In genomic region chr5:139208871-139209684, GRCm38 (mm10) we compare ENCODE assay signal across 11 mouse cellular contexts. TPM values are rescaled to one million over a fixed set of nuclear protein-coding genes. Genes with fewer than 3 reads are reported as not detected.
DNase-seq lines count a peak whose midpoint lies in the region; TF ChIP-seq lines count a peak whose summit lies in the region.
"Had no signal": no experiment of that assay in that cellular context is flagged by ENCODE, and none has a peak within 500 bp of the region (broad histone marks: within the 10 kb centered on the region; RNA-seq: fewer than 3 reads in every experiment).

No protein-coding gene starts in this region.

- H3K27ac ChIP-seq in heart, adult 2 months = no peak overlapping the region
- no peak overlapping the region for H3K27ac ChIP-seq in embryonic fibroblast, embryonic 13.5 days (ENCODE audit: insufficient read depth, low read length)
- H3K27ac ChIP-seq: hindbrain, embryonic 14.5 days had no signal

- H3K4me1 ChIP-seq in heart, adult 2 months (ENCODE audit: control insufficient read depth, insufficient read depth, low read length) = peaks cover 1% of the 10 kb centered on the region
- no peaks in the 10 kb centered on the region for H3K4me1 ChIP-seq in embryonic fibroblast, embryonic 13.5 days (ENCODE audit: control insufficient read depth, insufficient read depth, low read length)

- 88% methylated on average over 10 of the region's 10 CpGs for WGBS in heart, adult 2 months

- TF ChIP-seq CTCF in heart, adult 2 months (IDR thresholded peaks at IDR 0.05) = peak; percentile 56
- TF ChIP-seq CTCF in embryonic fibroblast, embryonic 13.5 days (IDR thresholded peaks at IDR 0.05; ENCODE audit: borderline replicate concordance, insufficient read depth, low read length) = peak; percentile 15; the same call in 1 of the 2 replicates

- no peak for TF ChIP-seq EP300 in heart, adult 2 months (IDR thresholded peaks at IDR 0.05; ENCODE audit: insufficient read depth, low read depth, low read length)

- H3K27me3 ChIP-seq in heart, adult 2 months (ENCODE audit: control insufficient read depth, insufficient read depth, low read length) = no peaks in the 10 kb centered on the region

- TF ChIP-seq POLR2A in heart, adult 2 months (IDR thresholded peaks at IDR 0.05; ENCODE audit: insufficient read depth, low read depth, low read length) = no peak
- no peak for TF ChIP-seq POLR2A in embryonic fibroblast, embryonic 13.5 days (IDR thresholded peaks at IDR 0.05; ENCODE audit: low read depth, low read length)

- peaks cover 16% of the 10 kb centered on the region for H3K79me2 ChIP-seq in heart, adult 2 months (replicated peaks; ENCODE audit: control insufficient read depth, insufficient read depth, low read length)

- H3K36me3 ChIP-seq in heart, adult 2 months (ENCODE audit: control insufficient read depth, insufficient read depth, low read length) = 0 out of 2 replicates have a peak, but pooled peaks cover 4% of the 10 kb centered on the region

- DNase-seq in heart, adult 2 months = no peak
- no peak for DNase-seq in heart, postnatal 36 days
- DNase-seq in thymus, postnatal 0 days (ENCODE audit: low spot score) = peak; percentile 14
- no peak for DNase-seq in thymus, postnatal 10 days (ENCODE audit: low spot score in 2 of 2)
- DNase-seq in naive thymus-derived CD4-positive, alpha-beta T cell, adult 2 months (ENCODE audit: low read depth) = peak; percentile 19
- DNase-seq in embryo, embryonic 9.5 days (ENCODE audit: extremely low spot score) = no peak
- no peak for DNase-seq in adrenal gland, adult 18-20 months (ENCODE audit: low spot score in 2 of 2)
- DNase-seq: B cell, adult 2 months had no signal

- H3K9ac ChIP-seq in heart, adult 2 months (ENCODE audit: low read depth, low read length) = no peak overlapping the region
- H3K9ac ChIP-seq: hindbrain, embryonic 14.5 days had no signal

- H3K4me3 ChIP-seq in heart, adult 2 months = no peak overlapping the region
- no peak overlapping the region for H3K4me3 ChIP-seq in embryonic fibroblast, embryonic 13.5 days (ENCODE audit: insufficient read depth, low read length)

- intact Hi-C loops in heart, adult 2 months (cut with DNase I) = no loop called here
- intact Hi-C loops in heart, postnatal 36 days (cut with DNase I) = no loop called here

RNA-seq across cellular contexts. Expression of gene Sun1, which starts 8.6 kb away (rescaled TPM):
- total RNA-seq in heart, adult 2 months (2021) = 10 to 100 TPM; 45.9 to 50.3 TPM
- polyA plus RNA-seq in heart, adult 2 months (2012; rRNA removed) = 34.1 and 50.8 TPM in 2 replicates
- total RNA-seq in heart, postnatal 36 days (2021) = 10 to 100 TPM; 48.2 to 50.1 TPM
- 19.0 and 19.4 TPM in 2 replicates for polyA plus RNA-seq in thymus, postnatal 0 days (2015; fragmentation: Nextera tagmentation; extraction: Ambion mirVana)
- polyA plus RNA-seq in embryonic fibroblast, embryonic 13.5 days (2011; ENCODE audit: insufficient read length, low read depth, missing spikeins) = 46.3 and 49.0 TPM in 2 replicates
- 10 to 100 TPM; 59.1 to 83.8 TPM for total RNA-seq in adrenal gland, adult 18-20 months (2021)

RNA-seq across cellular contexts. Expression of gene Get4, which starts 43.0 kb away (rescaled TPM):
- 10 to 100 TPM; 38.2 to 45.4 TPM for total RNA-seq in heart, adult 2 months (2021)
- polyA plus RNA-seq in heart, adult 2 months (2012; rRNA removed) = 57.3 and 59.6 TPM in 2 replicates
- 10 to 100 TPM; 44.8 to 47.4 TPM for total RNA-seq in heart, postnatal 36 days (2021)
- 184 and 200 TPM in 2 replicates for polyA plus RNA-seq in thymus, postnatal 0 days (2015; fragmentation: Nextera tagmentation; extraction: Ambion mirVana)
- polyA plus RNA-seq in embryonic fibroblast, embryonic 13.5 days (2011; ENCODE audit: insufficient read length, low read depth, missing spikeins) = 54.6 and 61.6 TPM in 2 replicates
- total RNA-seq in adrenal gland, adult 18-20 months (2021) = 10 to 100 TPM; 65.4 to 93.6 TPM

RNA-seq across cellular contexts. Expression of gene Dnaaf5, which starts 59.1 kb away (rescaled TPM):
- total RNA-seq in heart, adult 2 months (2021) = 10 to 100 TPM; 16.1 to 16.7 TPM
- 12.1 and 12.2 TPM in 2 replicates for polyA plus RNA-seq in heart, adult 2 months (2012; rRNA removed)
- 10 to 100 TPM; 16.0 to 16.2 TPM for total RNA-seq in heart, postnatal 36 days (2021)
- polyA plus RNA-seq in thymus, postnatal 0 days (2015; fragmentation: Nextera tagmentation; extraction: Ambion mirVana) = 3.4 and 4.1 TPM in 2 replicates
- polyA plus RNA-seq in embryonic fibroblast, embryonic 13.5 days (2011; ENCODE audit: insufficient read length, low read depth, missing spikeins) = 8.5 and 10.2 TPM in 2 replicates
- 10 to 100 TPM; 17.1 to 19.4 TPM for total RNA-seq in adrenal gland, adult 18-20 months (2021)

RNA-seq across cellular contexts. Expression of gene Prkar1b, which starts 59.3 kb away (rescaled TPM):
- total RNA-seq in heart, adult 2 months (2021) = 1 to 10 TPM; 1.4 to 1.5 TPM
- polyA plus RNA-seq in heart, adult 2 months (2012; rRNA removed) = 2.0 and 2.8 TPM in 2 replicates
- 1 to 10 TPM; 1.5 to 4.4 TPM for total RNA-seq in heart, postnatal 36 days (2021)
- 2.4 and 3.5 TPM in 2 replicates for polyA plus RNA-seq in thymus, postnatal 0 days (2015; fragmentation: Nextera tagmentation; extraction: Ambion mirVana)
- polyA plus RNA-seq in embryonic fibroblast, embryonic 13.5 days (2011; ENCODE audit: insufficient read length, low read depth, missing spikeins) = 20.4 and 31.4 TPM in 2 replicates
- 10 to 100 TPM; 44.4 to 67.4 TPM for total RNA-seq in adrenal gland, adult 18-20 months (2021)
- total RNA-seq: neutrophil, adult 5-6 weeks had no signal

Comparison
In these comparisons a context has a peak if more than half of its experiments do, and no peak if none do; other contexts are left out.
1. DNase-seq: peak in thymus, postnatal 0 days (single experiment) and naive thymus-derived CD4-positive, alpha-beta T cell, adult 2 months (single experiment); none in heart, adult 2 months (0 of 2), heart, postnatal 36 days (0 of 2), thymus, postnatal 10 days (0 of 2), embryo, embryonic 9.5 days (single experiment) and adrenal gland, adult 18-20 months (0 of 2).